ENCODE assay signal across 32 mouse cellular contexts in genomic region chr2:110719051-110719450, GRCm38 (mm10). TPM values are rescaled to one million over a fixed set of nuclear protein-coding genes. Genes with fewer than 3 reads are reported as not detected.
DNase-seq lines count a peak whose midpoint lies in the region; ATAC-seq lines count a peak whose summit lies in the region.
"Had no signal": no experiment of that assay in that cellular context is flagged by ENCODE, and none has a peak within 500 bp of the region (broad histone marks: within the 10 kb centered on the region; RNA-seq: fewer than 3 reads in every experiment).

No protein-coding gene starts in this region.

- H3K4me3 ChIP-seq in forebrain, embryonic 12.5 days (replicated peaks) = no peak overlapping the region
- H3K4me3 ChIP-seq: embryonic facial prominence, embryonic 10.5 days; embryonic facial prominence, embryonic 15.5 days; forebrain, embryonic 15.5 days; heart, adult 2 months; heart, embryonic 13.5 days; limb, embryonic 10.5 days; limb, embryonic 15.5 days; liver, embryonic 13.5 days; midbrain, embryonic 13.5 days; neural tube, embryonic 13.5 days had no signal

- DNase-seq in layer of hippocampus, adult 9-11 months = peak; percentile 13
- DNase-seq in layer of hippocampus, adult 11-12 months (ENCODE audit: low spot score) = no peak
- peak; percentile 30 to 33 for DNase-seq in right cerebral cortex, adult 2 months (ENCODE audit: low spot score in 2 of 2)
- no peak for DNase-seq in right cerebral cortex, postnatal 4 days
- DNase-seq in fat pad, adult 2 months (ENCODE audit: extremely low read depth, low read depth, low spot score) = peak; percentile 30
- DNase-seq in heart, adult 9 months (ENCODE audit: low spot score in 2 of 2) = no peak
- DNase-seq: adrenal gland, adult 2 months; cerebellum, adult 8-10 months; cerebellum, postnatal 25 days; heart, adult 2 months; heart, postnatal 10 days; kidney, adult 9 months; kidney, postnatal 14 days; liver, embryonic 13.5 days; lung, adult 2 months; lung, postnatal 10 days had no signal

- H3K4me2 ChIP-seq in forebrain, embryonic 12.5 days = no peak overlapping the region
- H3K4me2 ChIP-seq: embryonic facial prominence, embryonic 15.5 days; forebrain, embryonic 15.5 days; heart, embryonic 13.5 days; hindbrain, embryonic 14.5 days; limb, embryonic 15.5 days; liver, embryonic 13.5 days; midbrain, embryonic 13.5 days; neural tube, embryonic 13.5 days had no signal

- H3K27ac ChIP-seq in forebrain, embryonic 12.5 days = no peak overlapping the region
- H3K27ac ChIP-seq: embryonic facial prominence, embryonic 10.5 days; embryonic facial prominence, embryonic 15.5 days; forebrain, embryonic 15.5 days; heart, adult 2 months; heart, embryonic 13.5 days; hindbrain, embryonic 14.5 days; limb, embryonic 10.5 days; limb, embryonic 15.5 days; liver, embryonic 13.5 days; macrophage; midbrain, embryonic 13.5 days; neural tube, embryonic 13.5 days had no signal

- H3K9me3 ChIP-seq in forebrain, embryonic 12.5 days = no peaks in the 10 kb centered on the region
- H3K9me3 ChIP-seq: embryonic facial prominence, embryonic 10.5 days; embryonic facial prominence, embryonic 15.5 days; forebrain, embryonic 15.5 days; heart, embryonic 13.5 days; limb, embryonic 10.5 days; limb, embryonic 15.5 days; liver, embryonic 13.5 days; midbrain, embryonic 13.5 days; neural tube, embryonic 13.5 days had no signal

- no peaks in the 10 kb centered on the region for H3K27me3 ChIP-seq in forebrain, embryonic 12.5 days
- H3K27me3 ChIP-seq: embryonic facial prominence, embryonic 15.5 days; forebrain, embryonic 15.5 days; heart, embryonic 13.5 days; limb, embryonic 15.5 days; liver, embryonic 13.5 days; midbrain, embryonic 13.5 days; neural tube, embryonic 13.5 days had no signal

- H3K4me1 ChIP-seq in forebrain, embryonic 12.5 days = no peaks in the 10 kb centered on the region
- H3K4me1 ChIP-seq: embryonic facial prominence, embryonic 10.5 days; embryonic facial prominence, embryonic 15.5 days; forebrain, embryonic 15.5 days; heart, embryonic 13.5 days; limb, embryonic 10.5 days; limb, embryonic 15.5 days; liver, embryonic 13.5 days; midbrain, embryonic 13.5 days; neural tube, embryonic 13.5 days had no signal

- no peak overlapping the region for H3K9ac ChIP-seq in forebrain, embryonic 12.5 days
- H3K9ac ChIP-seq: embryonic facial prominence, embryonic 15.5 days; forebrain, embryonic 15.5 days; heart, embryonic 13.5 days; hindbrain, embryonic 14.5 days; limb, embryonic 15.5 days; liver, embryonic 13.5 days; midbrain, embryonic 13.5 days; neural tube, embryonic 13.5 days had no signal

- no peaks in the 10 kb centered on the region for H3K36me3 ChIP-seq in forebrain, embryonic 12.5 days (replicated peaks)
- H3K36me3 ChIP-seq: embryonic facial prominence, embryonic 10.5 days; embryonic facial prominence, embryonic 15.5 days; forebrain, embryonic 15.5 days; heart, embryonic 13.5 days; limb, embryonic 10.5 days; limb, embryonic 15.5 days; liver, embryonic 13.5 days; midbrain, embryonic 13.5 days; neural tube, embryonic 13.5 days had no signal

- ATAC-seq in forebrain, embryonic 12.5 days (ENCODE audit: low FRiP score) = no peak
- ATAC-seq: activated CD4-positive, CD25-positive, alpha-beta regulatory T cell, adult 4 months; CD4-positive, CD25-positive, alpha-beta regulatory T cell, adult 4 months; forebrain, embryonic 15.5 days; intestine, postnatal 0 days; midbrain, embryonic 13.5 days had no signal

RNA-seq across cellular contexts. Expression of gene Muc15, which starts 2.1 kb away (rescaled TPM):
- 0.06 and 0.08 TPM in 2 replicates for polyA plus RNA-seq in forebrain, embryonic 12.5 days (2016; fragmentation: Nextera tagmentation; extraction: Ambion mirVana)
- polyA plus RNA-seq: activated CD4-positive, CD25-positive, alpha-beta regulatory T cell, adult 4 months; adrenal gland, adult 2 months; CD4-positive, CD25-positive, alpha-beta regulatory T cell, adult 4 months; embryonic facial prominence, embryonic 10.5 days; heart, adult 2 months; heart, embryonic 13.5 days; intestine, postnatal 0 days; limb, embryonic 10.5 days; liver, embryonic 13.5 days; macrophage; neural tube, embryonic 13.5 days; small intestine, adult 2 months; stomach, embryonic 14.5 days had no signal

Comparison
In these comparisons a context has a peak if more than half of its experiments do, and no peak if none do; other contexts are left out.
1. DNase-seq: peak in layer of hippocampus, adult 9-11 months (single experiment), right cerebral cortex, adult 2 months (2 of 2) and fat pad, adult 2 months (single experiment); none in layer of hippocampus, adult 11-12 months (single experiment), right cerebral cortex, postnatal 4 days (single experiment) and heart, adult 9 months (0 of 2).